Mouse (Mus musculus): ENCODE results near the gene Gcc1. TPM values are rescaled to one million over a fixed set of nuclear protein-coding genes. Genes with fewer than 3 reads are reported as not detected.

Gcc1 gene
- total RNA-seq, 2 experiments from 2014 or later, result 14.7 to 15.6 TPM

Other genes starting within 250 kb of the Gcc1 start
- 10 to 100 TPM; 14.8 to 20.2 TPM for gene Zfp800, start 30.4 kb downstream of the Gcc1 start, total RNA-seq (2021)
- 100 to 1,000 TPM; 364 to 387 TPM for gene Arf5, start 4.8 kb downstream of the Gcc1 start, total RNA-seq (2021)
- gene Fscn3, start 601 bp downstream of the Gcc1 start, total RNA-seq (2021), result not detected
- not detected for gene Pax4, start 21.0 kb upstream of the Gcc1 start, total RNA-seq (2021)
- 100 to 1,000 TPM; 119 to 124 TPM for gene Snd1, start 46.7 kb upstream of the Gcc1 start, total RNA-seq (2021)

Data from layer of hippocampus, postnatal 14 days (tissue).